Mouse (Mus musculus) lung, postnatal 36 days (tissue): ENCODE measurements at regions not wholly inside any gene's neighbourhood (a gene's known extent, or its start where the extent isn't known, plus 50 kb on each side); places are given as distances from the start of the nearest gene placed in this dataset.

Experiments used
- DNase-seq: peaks from one replicate; pipeline ENCODE4 v3.0.0; 2022; ENCODE audit warnings: mixed read lengths

- no peak for DNase-seq
Measured at GRCm38 (mm10) chrX:169554359-169554758, 130.6 kb upstream of the Mid1 start.

GRCm38 (mm10) chrX:169552851-169553250, 132.1 kb upstream of the Mid1 start:
- no peak for DNase-seq

- no peak for DNase-seq
Measured at GRCm38 (mm10) chrX:169544037-169544436, 141.0 kb upstream of the Mid1 start.

GRCm38 (mm10) chrX:169508229-169508628, 176.8 kb upstream of the Mid1 start:
- DNase-seq, result no peak

GRCm38 (mm10) chrX:169493577-169493976, 173.4 kb upstream of the Hccs start:
- no peak for DNase-seq

GRCm38 (mm10) chrX:169473518-169473917, 153.3 kb upstream of the Hccs start:
- no peak for DNase-seq

GRCm38 (mm10) chrX:169470715-169471114, 150.5 kb upstream of the Hccs start:
- DNase-seq, result peak; percentile 2

- no peak for DNase-seq
Measured at GRCm38 (mm10) chrX:169450159-169450558, 130.0 kb upstream of the Hccs start.

GRCm38 (mm10) chrX:169439546-169439945, 119.4 kb upstream of the Hccs start:
- DNase-seq, result no peak

GRCm38 (mm10) chrX:169438626-169439025, 118.5 kb upstream of the Hccs start:
- peak; percentile 10 for DNase-seq

- DNase-seq, result no peak
Measured at GRCm38 (mm10) chrX:169433903-169434302, 113.7 kb upstream of the Hccs start.

- no peak for DNase-seq
Measured at GRCm38 (mm10) chrX:169396825-169397224, 76.7 kb upstream of the Hccs start.

- DNase-seq, result no peak
Measured at GRCm38 (mm10) chrX:169386640-169387039, 66.5 kb upstream of the Hccs start.
